Mouse (Mus musculus): ENCODE results near the gene Txnip. TPM values are rescaled to one million over a fixed set of nuclear protein-coding genes. Genes with fewer than 3 reads are reported as not detected.
A peak's percentile ranks its signal among the peaks of the same experiment; 100 is the strongest.

The Txnip gene
- total RNA-seq, 2 experiments from 2014 or later, result 121 to 257 TPM

DNA sequence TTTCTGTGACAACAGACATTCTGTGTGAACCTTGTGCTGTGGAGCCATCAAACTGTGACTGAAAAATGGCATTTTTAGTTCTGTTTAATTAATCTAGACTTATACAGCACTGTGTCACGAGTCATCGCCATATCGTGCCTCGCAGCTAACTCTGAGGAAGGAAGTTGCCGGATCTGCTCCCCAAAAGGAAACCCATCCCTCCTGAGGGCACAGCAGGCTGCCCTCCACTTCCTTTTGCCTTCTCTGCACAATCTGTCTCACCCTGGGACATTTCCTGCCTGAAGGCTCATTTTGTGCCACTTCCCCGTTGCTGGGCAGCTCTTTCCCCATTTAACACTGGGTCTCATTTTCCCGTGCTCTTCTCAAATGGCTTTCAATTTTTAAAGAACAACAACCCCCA, 6.9 kb downstream of the Txnip start:
- peak; percentile 60 for ATAC-seq (replicated peaks; ENCODE audit: low FRiP score, low TSS enrichment, poor library complexity, severe bottlenecking)

GRCm38 (mm10) chr3:96565105-96565504, 7.3 kb downstream of the Txnip start:
- ATAC-seq (replicated peaks; ENCODE audit: low FRiP score, low TSS enrichment, poor library complexity, severe bottlenecking), result no peak

DNA sequence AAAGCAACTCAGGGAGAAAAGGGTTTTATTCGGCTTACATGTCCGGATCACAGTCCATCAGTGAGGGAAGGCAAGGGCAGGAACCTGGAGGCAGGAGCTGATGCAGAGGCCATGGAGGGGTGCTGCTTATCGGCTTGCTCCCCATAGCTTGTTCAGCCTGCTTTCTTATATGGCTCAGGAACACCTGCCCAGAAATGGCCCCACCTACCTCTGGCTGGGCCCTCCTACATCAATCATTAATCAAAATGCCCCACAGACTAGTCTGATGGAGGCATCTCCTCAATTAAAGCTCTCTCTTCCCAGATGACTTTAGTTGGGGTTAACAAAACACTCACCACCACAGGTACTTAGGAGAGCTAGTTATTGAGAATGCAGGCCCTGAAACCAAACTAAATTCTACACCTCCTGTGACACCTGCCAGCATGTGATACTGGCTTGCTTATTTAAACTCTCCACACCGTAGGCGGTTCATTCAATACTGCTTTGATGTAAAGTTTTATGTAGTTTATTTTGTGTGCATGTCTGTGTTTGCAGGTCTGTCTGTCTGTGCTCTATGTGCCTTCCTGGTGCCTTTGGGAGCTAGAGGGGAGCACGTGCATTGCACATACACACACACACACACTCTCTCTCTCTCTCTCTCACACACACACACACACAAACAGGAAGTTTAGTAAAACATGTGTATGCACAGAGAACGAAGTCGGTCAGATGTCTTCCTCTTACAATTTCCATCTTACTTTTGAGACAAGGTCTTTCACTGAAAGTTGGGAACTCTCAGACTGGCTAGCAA, 9.1 kb downstream of the Txnip start:
- no peak for ATAC-seq (replicated peaks; ENCODE audit: low FRiP score, low TSS enrichment, poor library complexity, severe bottlenecking)

DNA sequence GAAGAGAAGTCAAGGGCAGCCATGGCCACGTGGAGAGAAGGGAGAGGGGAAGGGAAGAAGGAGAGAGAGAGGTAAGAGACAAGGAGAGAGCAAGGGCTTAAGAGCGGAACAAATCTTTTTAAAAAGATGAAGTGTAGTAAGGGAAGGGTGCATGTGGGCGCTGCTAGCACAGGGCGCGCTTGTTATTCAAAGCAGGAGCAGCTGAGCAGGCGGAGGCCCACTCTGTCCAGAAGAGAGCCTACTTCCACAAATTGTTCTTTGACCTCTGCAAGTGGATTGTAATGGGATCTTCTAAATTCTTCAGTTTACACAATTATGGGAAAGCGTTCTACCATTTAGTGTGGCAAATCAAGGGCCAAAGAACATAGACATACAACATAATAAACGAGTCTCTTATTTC, 10.8 kb downstream of the Txnip start:
- ATAC-seq (replicated peaks; ENCODE audit: low FRiP score, low TSS enrichment, poor library complexity, severe bottlenecking), result no peak

- ATAC-seq (replicated peaks; ENCODE audit: low FRiP score, low TSS enrichment, poor library complexity, severe bottlenecking), result no peak
Measured at GRCm38 (mm10) chr3:96569506-96569905, 11.7 kb downstream of the Txnip start.

DNA sequence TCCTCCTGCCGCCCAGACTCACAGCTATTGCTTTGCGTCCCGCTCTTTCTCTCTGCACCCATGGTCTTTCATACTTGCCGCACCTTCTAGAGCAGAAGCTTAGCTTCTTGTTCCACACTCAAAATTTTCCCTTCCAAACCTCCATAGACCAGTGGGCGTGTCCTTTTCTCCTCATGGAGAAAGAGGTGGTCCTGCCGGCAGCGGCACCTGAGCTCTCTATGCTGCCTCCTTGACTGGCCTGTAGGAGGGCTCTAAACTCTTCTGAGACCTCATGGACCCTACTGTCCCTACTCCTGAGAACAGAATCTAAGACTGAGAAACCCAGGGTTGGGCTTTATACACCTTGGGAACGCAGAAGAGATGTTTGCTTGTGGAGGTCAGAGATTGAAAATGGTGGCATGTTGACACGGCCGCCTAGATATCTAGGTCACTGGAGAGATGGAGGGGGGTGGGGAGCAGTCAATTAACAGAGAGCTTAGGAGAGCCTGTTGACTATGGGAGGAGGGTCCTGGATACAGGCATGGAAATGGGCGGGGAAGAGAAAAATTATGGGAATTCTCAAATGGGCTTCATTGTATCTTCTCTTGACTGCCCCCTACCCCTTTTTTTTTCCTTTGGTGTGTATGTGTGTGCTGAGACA, 12.3 kb downstream of the Txnip start:
- no peak for ATAC-seq (replicated peaks; ENCODE audit: low FRiP score, low TSS enrichment, poor library complexity, severe bottlenecking)

- no peak for ATAC-seq (replicated peaks; ENCODE audit: low FRiP score, low TSS enrichment, poor library complexity, severe bottlenecking)
Measured at GRCm38 (mm10) chr3:96570643-96571042, 12.9 kb downstream of the Txnip start.

DNA sequence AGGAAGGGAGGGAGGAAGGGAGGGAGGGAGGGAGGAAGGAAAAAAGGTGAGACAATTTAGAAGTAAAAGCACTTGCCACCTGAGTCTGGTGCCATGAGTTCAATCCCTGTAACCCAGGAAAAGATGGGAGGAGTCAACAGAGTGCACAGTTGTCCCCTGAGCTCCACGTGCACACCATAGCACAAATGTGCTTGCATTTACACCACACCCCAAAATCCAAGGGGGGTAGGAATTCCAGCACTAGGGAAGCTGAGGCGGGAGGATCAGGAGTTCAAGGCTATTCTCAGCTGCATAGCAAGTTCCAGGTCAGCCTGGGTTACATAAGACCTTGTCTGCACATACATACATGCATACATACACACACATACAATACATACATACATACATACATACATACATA, 13.6 kb downstream of the Txnip start:
- ATAC-seq (replicated peaks; ENCODE audit: low FRiP score, low TSS enrichment, poor library complexity, severe bottlenecking), result no peak

DNA sequence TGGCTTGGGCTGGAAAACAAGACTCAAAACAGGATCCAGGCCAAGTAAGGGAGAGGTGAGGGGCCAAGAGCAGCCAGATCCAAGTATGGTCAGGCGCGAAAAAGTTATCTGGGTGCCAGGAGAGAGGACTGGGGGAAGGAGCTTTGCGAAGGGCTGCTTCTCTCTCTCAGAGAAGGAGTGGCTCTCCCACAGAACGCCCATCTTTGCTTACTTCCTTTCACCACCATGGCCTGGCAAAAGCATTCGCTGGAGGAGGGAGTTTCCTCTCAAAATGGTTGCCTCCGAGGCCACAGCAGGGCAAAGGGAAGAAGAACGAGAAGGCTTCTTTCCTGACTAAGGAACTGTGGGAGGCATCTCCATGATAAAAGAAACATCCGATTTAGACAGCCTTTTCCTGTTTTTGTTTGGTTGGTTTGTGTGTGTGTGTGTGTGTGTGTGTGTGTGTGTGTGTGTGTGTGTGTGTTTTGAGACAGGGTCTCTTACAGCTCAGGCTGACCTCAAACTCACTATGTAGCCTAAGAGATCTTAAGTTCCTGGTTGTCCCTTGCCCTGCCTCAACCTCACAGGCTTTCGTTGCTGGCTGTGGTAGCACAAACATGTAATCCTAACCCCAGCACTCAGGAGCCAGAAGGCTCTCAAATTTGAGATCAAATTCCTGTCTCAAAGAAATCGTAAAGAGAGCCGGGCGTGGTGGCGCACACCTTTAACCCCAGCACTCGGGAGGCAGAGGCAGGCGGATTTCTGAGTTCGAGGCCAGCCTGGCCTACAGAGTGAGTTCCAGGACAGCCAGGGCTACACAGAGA, 14.3 kb downstream of the Txnip start:
- ATAC-seq (replicated peaks; ENCODE audit: low FRiP score, low TSS enrichment, poor library complexity, severe bottlenecking), result no peak

DNA sequence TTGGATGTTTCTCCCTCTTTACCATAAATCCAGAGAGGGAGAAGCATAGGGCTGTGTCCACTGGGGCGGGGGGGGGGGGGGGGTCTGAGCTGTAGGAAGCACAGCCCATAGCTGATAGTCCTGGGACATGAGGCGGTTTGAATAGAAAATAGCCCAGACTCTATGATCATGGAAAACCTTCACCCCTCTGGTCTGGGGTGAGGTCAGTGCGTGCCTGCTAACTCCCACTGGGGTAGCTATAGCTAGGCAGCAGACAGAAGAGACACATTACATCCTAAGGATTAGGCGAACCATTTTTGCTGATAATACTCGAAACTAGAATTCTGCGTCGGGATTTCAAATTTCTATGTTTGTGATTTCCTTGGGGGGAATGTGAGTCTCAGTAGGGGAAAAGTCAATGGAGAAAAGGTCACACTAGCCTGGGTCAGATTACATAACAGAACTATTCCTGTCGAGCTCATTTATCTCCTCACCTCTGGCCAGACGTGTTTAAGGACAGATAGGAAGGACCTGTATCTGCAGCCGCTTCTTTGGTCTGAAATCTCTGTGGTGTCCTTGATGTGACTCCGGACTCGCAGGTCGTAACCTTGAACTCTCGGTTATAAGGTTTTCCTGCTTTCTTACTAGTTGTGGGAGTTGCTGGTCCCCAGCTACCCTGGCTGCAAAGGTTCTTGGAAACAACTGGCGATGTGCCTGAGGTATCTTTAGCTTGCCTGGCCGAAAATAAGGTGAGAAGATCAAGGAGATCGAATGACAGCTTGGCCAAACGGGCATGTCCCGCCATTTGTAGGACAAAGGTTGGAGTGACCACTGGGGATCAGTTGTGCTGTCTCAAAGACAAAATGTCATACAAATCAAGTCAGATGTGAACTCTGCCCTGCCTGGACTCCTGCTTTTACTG, 16.1 kb downstream of the Txnip start:
- no peak for ATAC-seq (replicated peaks; ENCODE audit: low FRiP score, low TSS enrichment, poor library complexity, severe bottlenecking)

DNA sequence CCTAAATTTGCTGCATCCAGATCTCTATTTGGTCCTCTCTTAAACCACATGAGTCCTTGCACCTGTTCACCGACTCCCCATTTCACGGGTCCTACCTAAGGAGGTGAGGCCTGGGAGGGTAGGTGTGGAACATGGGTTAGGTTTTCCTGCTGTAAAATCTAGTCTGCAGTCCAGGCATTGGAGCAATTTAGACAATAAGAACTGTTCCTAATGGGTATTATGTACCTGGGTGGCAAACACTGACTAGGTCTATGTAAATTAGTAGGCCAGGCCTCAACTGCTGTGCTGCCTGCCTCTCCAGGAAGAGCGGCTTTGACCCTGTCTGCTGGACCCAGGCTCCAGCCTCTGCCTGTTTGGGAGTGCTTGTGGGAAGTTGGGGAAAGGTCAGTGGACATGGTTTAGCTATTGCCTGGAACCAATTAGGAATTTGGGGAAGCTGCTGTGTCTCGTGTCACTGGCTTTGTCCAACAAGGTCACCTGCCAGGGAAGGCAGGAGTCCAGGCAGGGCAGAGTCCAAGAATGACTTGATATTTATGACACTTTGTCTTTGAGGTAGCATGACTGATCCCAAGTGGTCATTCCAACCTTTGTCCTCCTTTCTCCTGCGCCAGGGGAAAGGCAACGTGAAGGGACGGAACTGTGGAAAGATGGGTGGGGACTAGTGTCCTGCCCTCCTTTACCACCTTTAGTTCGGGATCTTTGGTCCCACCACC, 17.7 kb downstream of the Txnip start:
- ATAC-seq (replicated peaks; ENCODE audit: low FRiP score, low TSS enrichment, poor library complexity, severe bottlenecking), result no peak

DNA sequence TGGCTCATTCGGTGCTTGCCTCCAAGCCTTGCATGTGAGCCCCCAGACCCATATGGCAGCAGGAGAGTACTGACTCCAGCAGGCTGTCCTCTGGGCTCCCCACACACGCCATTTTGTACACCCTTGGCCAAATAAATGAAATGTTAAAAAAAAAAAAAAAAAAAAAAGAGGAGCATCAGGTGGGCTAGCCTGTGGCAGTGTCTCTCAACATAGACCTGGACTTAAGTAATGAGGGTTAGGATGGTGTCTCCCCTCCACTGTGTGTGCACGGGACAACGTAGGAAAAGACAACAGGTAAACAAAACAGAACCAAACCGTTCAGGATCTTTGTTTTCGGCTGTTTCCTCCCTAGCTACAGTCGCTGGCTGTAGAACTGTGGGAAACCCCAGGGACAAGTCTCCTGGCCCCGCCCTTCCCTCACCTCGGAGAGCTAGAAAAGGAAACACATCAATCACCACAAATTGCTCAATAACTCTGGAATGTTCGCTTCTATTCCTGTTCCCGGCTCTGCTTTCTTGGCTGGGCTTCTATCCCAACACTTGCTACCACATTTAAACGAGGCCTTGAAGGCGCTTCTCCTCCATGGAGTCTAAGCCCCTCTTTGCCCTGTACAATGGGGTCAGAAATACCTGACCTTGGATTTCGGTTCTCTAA, 18.4 kb downstream of the Txnip start:
- 0 out of 2 replicates have a peak, but pooled peaks have one; percentile 7 for ATAC-seq (replicated peaks; ENCODE audit: low FRiP score, low TSS enrichment, poor library complexity, severe bottlenecking)

DNA sequence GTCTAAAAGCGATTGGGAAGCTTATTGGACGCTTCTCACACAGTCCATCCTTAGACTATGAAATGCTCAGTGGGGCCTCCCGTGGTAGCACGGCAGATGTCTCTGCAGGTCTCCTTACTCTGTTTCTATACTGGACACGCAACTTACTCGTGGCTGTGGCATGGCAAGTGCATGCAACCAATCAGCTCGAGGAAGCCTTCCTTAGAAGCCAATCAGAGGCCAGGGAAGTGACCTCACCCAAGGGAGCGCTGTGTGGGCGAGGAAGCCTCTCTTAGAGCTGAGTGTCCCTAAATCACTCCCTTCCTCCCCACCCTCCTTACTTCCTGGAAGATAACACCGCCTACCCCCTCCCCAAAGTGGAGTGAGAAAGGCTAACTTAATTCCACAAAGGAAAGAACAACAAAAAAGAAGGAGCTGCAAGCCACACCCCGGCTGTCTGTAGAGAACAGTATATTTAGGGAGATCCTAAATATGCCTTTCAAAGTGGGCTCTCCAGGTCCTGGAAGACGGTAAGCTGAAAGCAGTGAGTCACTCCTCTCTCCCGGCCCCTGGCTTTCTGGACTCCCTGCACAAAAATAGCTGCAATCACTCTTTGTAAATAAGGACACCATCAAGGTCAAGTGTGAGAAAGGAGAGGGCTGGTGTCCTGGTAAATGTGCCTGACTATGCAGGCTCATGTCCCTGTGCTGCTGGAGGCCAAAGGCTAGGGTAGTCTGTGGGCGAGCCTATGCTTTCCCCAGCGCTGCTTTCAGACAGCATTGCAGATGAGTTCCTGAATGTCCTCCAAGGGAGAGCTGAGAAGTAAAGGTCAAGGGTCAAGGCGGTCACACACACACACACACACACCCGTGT, 19.2 kb downstream of the Txnip start, which contains the start of gene Gm16253:
Gene Gm16253, plus strand, starts transcription at position 295 of the 852 bp plus-strand sequence.
- ATAC-seq (replicated peaks; ENCODE audit: low FRiP score, low TSS enrichment, poor library complexity, severe bottlenecking), result peak; percentile 93

DNA sequence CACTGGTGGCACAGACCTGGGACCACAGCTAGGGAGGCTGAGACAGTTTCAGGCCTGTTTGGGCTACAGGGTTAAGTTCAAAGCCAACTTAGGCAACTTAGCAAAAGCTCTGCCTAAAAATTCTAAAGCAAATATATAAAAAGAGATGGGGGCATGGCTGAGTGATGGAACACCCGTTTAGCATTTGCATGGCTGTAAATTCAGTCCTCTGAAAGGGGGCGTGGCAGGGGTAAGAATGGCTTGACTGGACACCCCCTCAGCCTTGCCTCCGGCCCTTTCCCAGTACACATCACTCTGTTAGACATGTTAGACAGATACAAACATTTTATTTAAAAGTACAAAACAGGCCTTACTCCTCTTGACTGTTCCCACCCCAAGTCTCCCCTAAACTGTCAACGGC, 19.8 kb downstream of the Txnip start:
- no peak for ATAC-seq (replicated peaks; ENCODE audit: low FRiP score, low TSS enrichment, poor library complexity, severe bottlenecking)

DNA sequence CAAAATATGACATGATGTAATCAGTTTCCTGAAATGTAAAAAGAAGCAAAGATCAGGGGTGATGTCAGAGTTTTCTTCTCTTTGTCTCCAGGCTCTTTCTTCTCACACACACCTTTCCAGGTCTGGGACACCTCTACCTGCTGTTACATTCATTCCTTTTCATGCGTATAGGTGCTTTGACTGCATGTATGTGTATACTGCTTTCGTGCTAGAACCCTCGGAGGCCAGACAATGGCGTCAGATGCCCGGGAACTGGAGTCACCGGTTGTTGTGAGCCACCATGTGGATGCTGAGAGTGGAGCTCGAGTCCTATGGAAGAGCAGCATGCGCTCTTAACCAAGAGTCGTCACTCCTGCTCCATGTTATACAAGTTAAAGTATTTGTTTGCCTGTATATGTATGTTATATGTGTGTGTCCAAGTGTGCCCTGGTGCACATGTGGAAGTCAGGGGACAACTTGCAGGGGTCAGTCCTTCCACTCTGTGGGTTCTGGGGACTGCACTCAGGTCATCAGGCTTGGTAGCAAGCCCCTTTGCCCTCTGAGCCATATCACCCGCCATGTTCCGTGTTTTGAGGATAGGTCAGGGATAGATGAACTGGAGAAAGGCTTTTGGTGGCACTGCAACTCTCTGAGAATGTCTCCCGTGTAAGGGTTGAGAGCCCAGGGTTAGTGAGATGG, 20.9 kb downstream of the Txnip start:
- ATAC-seq (replicated peaks; ENCODE audit: low FRiP score, low TSS enrichment, poor library complexity, severe bottlenecking), result no peak

DNA sequence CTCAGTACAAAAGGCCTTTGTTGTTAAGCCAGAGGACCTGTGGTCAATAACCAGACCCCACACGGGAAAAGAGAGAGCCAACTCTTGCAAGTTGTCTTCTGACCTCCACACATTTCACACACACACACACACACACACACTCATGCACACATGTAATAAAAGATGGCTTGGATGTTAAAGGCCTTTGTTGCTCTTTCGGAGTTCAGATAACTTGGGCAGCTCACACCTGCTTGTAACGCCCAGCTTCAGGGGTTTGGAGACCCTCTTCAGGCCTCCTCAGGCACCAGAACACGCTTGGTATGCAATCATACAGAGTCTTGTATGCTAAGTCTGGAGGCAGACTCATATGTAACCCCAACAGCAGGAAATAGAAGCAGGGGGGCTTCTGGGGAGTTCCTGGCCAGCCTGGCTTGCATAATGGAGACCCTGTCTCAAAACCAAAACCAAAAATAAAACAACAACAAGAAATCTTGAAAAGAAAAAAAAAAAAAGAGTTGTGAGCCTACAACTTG, 21.5 kb downstream of the Txnip start:
- no peak for ATAC-seq (replicated peaks; ENCODE audit: low FRiP score, low TSS enrichment, poor library complexity, severe bottlenecking)

Data from megakaryocyte-erythroid progenitor cell, adult 5-6 weeks (primary cell).